Mouse (Mus musculus): ENCODE data around the gene Nsun2. TPM values are rescaled to one million over a fixed set of nuclear protein-coding genes. Genes with fewer than 3 reads are reported as not detected.

The Nsun2 gene
- total and polyA plus RNA-seq, 3 experiments: 29.3 to 47.9 (median 40.4) TPM

DNA sequence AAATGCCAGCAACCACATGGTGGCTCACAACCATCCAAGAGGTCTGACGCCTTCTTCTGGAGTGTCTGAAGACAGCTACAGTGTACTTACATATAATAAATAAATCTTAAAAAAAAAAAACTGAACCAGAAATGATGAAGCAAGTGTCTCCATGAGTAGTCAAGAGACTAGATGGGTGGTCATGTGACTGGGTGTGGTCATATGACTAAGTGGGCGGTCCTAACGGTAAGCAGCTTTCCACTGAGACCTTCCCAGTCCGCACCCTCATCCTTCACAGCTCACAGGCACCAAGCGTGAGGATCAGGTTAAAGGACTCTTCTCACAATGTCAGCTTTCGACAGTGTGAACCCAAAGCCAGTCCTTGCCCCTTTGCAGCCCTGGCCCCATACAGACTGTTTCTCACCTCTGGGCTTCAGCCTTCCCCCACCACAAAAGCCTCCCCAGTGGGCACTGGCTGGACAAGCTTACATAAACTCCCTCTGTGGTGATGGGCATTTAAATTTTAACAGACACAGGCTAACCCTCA, 22.5 kb downstream of the Nsun2 start:
- Histone ChIP-seq H3K27me3 (ENCODE audit: control insufficient read depth, insufficient read depth, low read length) (no peaks in the 10 kb centered on the region), H3K36me3 (ENCODE audit: control insufficient read depth, insufficient read depth, low read length) (no peaks in the 10 kb centered on the region), H3K4me1 (ENCODE audit: control insufficient read depth, insufficient read depth, low read length) (peaks cover 4% of the 10 kb centered on the region; the same call in 1 of the 2 replicates), H3K79me2 (replicated peaks; ENCODE audit: control insufficient read depth, insufficient read depth, low read length) (no peaks in the 10 kb centered on the region), H3K9ac (ENCODE audit: low read depth, low read length) (no peak overlapping the region), H3K4me3 (no peak overlapping the region), H3K27ac (no peak overlapping the region)
- intact Hi-C loops (cut with DNase I): loop anchor here (5.0 kb wide), 1 partner anchor 56 kb away; the partner anchor contains the start of gene Srd5a1
- TF ChIP-seq EP300 (IDR thresholded peaks at IDR 0.05; ENCODE audit: insufficient read depth, low read depth, low read length) (no peak), POLR2A (IDR thresholded peaks at IDR 0.05; ENCODE audit: insufficient read depth, low read depth, low read length) (no peak), CTCF (IDR thresholded peaks at IDR 0.05) (no peak)
- WGBS: 72% methylated on average over 6 of the region's 6 CpGs
- no peak for DNase-seq

DNA sequence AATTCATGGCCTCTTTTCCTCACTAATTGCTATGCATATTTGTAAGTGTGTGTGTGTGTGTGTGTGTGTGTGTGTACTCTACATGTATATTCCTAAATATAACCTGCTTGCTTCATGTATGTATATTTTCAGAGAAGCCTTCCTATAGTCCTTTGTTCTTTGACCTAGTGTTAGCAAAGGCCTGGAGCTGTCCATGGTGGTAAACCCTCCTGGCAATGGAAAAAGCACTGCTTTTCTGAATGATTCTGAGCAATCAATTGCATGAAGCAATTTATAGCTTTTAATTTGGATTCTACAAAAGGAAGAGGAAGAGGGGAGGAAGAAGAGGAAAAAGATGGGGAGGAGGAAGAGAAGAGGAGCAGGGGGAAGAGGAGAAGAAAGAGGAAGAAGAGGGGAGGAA, 23.2 kb downstream of the Nsun2 start:
- no peaks in the 10 kb centered on the region for H3K79me2 ChIP-seq (replicated peaks; ENCODE audit: control insufficient read depth, insufficient read depth, low read length)
- H3K27me3 ChIP-seq (ENCODE audit: control insufficient read depth, insufficient read depth, low read length): no peaks in the 10 kb centered on the region
- TF ChIP-seq EP300 (IDR thresholded peaks at IDR 0.05; ENCODE audit: insufficient read depth, low read depth, low read length): no peak
- H3K9ac ChIP-seq (ENCODE audit: low read depth, low read length): no peak overlapping the region
- H3K27ac ChIP-seq: no peak overlapping the region
- intact Hi-C loops (cut with DNase I): loop anchor here (5.0 kb wide), 1 partner anchor 56 kb away; the partner anchor contains the start of gene Srd5a1
- DNase-seq: no peak
- H3K4me3 ChIP-seq: no peak overlapping the region
- H3K36me3 ChIP-seq (ENCODE audit: control insufficient read depth, insufficient read depth, low read length): no peaks in the 10 kb centered on the region
- peaks cover 4% of the 10 kb centered on the region; the same call in 1 of the 2 replicates for H3K4me1 ChIP-seq (ENCODE audit: control insufficient read depth, insufficient read depth, low read length)

DNA sequence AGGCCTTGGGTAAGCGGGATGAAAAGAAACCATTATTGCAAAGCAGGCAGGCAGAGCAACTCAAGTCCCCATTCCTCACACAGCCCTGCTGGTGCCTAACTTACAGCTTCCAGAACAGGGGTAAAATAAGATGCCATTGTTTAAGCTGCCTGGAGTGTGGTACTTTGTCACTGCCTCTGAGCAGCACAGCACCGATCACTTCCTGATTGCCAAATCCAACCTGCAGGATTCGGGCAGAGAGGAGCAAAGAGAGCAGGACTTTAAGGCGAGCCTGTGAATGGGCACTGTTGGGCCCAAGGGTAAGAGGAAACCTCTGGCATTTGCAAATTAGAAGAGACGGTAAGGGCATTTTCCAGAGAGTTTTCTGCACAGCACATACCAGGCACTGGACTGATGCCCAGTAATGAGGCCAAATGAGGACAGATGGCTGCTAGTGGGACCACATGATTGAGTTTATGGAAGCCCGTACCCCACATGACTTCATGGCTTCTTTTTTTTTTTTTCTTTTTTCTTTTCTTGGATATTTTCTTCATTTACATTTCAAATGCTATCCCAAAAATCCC, 24.6 kb downstream of the Nsun2 start:
- Histone ChIP-seq H3K79me2 (replicated peaks; ENCODE audit: control insufficient read depth, insufficient read depth, low read length) (no peaks in the 10 kb centered on the region), H3K4me1 (ENCODE audit: control insufficient read depth, insufficient read depth, low read length) (peaks cover 9% of the 10 kb centered on the region; the same call in 1 of the 2 replicates), H3K36me3 (ENCODE audit: control insufficient read depth, insufficient read depth, low read length) (no peaks in the 10 kb centered on the region), H3K9ac (ENCODE audit: low read depth, low read length) (no peak overlapping the region), H3K27ac (no peak overlapping the region), H3K27me3 (ENCODE audit: control insufficient read depth, insufficient read depth, low read length) (no peaks in the 10 kb centered on the region; the same call in 1 of the 2 replicates), H3K4me3 (no peak overlapping the region)
- intact Hi-C loops (cut with DNase I): loop anchor here (5.0 kb wide), 1 partner anchor 54 kb away; the partner anchor contains the start of gene Srd5a1
- peak; percentile 38 to 40 for DNase-seq
- TF ChIP-seq EP300 (IDR thresholded peaks at IDR 0.05; ENCODE audit: insufficient read depth, low read depth, low read length) (0 out of 2 replicates have a peak, but pooled peaks have one; percentile 10), POLR2A (IDR thresholded peaks at IDR 0.05; ENCODE audit: insufficient read depth, low read depth, low read length) (no peak)
- WGBS: 54% methylated on average over 6 of the region's 6 CpGs

DNA sequence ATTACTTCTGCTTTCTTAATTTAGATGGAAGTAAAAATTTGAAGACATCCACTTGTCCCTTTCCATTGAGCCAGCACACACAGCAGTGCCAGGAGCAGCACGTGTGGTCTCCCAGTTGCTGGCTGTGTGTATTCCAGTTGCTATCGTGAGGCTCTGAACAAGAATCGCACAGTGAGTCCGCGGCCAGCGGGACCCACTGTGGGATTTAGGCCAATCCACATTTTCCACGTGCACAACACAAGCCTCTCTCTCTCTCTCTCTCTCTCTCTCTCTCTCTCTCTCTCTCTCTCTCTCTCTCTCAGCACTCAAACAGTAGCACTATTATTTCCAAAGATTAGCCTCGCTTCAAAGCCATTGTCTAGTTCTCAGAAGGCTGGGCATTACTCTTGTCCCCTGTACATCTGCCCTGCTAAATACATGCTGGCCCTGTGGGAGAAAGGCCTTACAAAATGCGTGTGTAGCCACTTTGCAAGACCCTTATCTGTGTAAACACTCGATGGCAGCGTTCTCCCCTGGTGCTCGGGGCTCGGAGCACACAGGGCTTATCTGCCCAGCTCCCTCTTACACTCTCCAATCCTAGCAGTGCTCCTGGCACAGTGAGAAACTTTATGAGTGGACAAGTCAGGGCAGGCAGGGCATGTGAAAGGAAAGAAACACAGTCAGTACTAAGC, 25.9 kb downstream of the Nsun2 start:
- Histone ChIP-seq H3K4me1 (ENCODE audit: control insufficient read depth, insufficient read depth, low read length) (peaks cover 9% of the 10 kb centered on the region; the same call in 1 of the 2 replicates), H3K36me3 (ENCODE audit: control insufficient read depth, insufficient read depth, low read length) (no peaks in the 10 kb centered on the region), H3K27me3 (ENCODE audit: control insufficient read depth, insufficient read depth, low read length) (no peaks in the 10 kb centered on the region; the same call in 1 of the 2 replicates), H3K79me2 (replicated peaks; ENCODE audit: control insufficient read depth, insufficient read depth, low read length) (no peaks in the 10 kb centered on the region), H3K4me3 (no peak overlapping the region), H3K9ac (ENCODE audit: low read depth, low read length) (0 out of 2 replicates have a peak overlapping the region, but pooled peaks have one; percentile 5), H3K27ac (peak overlapping the region; percentile 26)
- peak; percentile 27 to 50 for DNase-seq
- WGBS: 36% methylated on average over 13 of the region's 13 CpGs
- TF ChIP-seq POLR2A (IDR thresholded peaks at IDR 0.05; ENCODE audit: insufficient read depth, low read depth, low read length): no peak
- no peak for TF ChIP-seq CTCF (IDR thresholded peaks at IDR 0.05)
- TF ChIP-seq EP300 (IDR thresholded peaks at IDR 0.05; ENCODE audit: insufficient read depth, low read depth, low read length): 0 out of 2 replicates have a peak, but pooled peaks have one; percentile 16
- intact Hi-C loops (cut with DNase I): loop anchor here (5.0 kb wide), 1 partner anchor 53 kb away; the partner anchor contains the start of gene Srd5a1

DNA sequence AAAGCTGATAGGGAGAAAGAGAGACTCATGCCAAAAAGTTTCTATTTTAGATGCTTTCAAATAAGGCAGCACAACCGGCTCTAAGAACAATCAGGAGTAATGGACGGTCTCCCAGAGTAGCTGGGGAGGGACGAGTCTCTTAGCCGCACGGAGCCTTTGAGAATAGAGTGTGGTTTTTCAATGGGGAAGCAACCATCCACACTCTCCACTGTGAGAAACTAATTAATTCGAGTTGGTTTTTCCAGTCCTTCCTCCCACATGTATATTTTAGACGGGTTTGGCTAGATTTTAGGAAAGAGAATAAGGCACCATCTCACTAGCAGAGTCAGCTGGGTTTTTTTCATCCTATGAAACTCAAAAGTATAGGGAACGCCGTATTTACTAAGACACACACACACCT, 28.5 kb downstream of the Nsun2 start:
- WGBS: 67% methylated on average over 9 of the region's 9 CpGs
- Histone ChIP-seq H3K9ac (ENCODE audit: low read depth, low read length) (no peak overlapping the region), H3K27me3 (ENCODE audit: control insufficient read depth, insufficient read depth, low read length) (no peaks in the 10 kb centered on the region; the same call in 1 of the 2 replicates), H3K27ac (no peak overlapping the region), H3K36me3 (ENCODE audit: control insufficient read depth, insufficient read depth, low read length) (no peaks in the 10 kb centered on the region), H3K79me2 (replicated peaks; ENCODE audit: control insufficient read depth, insufficient read depth, low read length) (no peaks in the 10 kb centered on the region), H3K4me3 (no peak overlapping the region), H3K4me1 (ENCODE audit: control insufficient read depth, insufficient read depth, low read length) (peaks cover 9% of the 10 kb centered on the region; the same call in 1 of the 2 replicates)
- TF ChIP-seq POLR2A (IDR thresholded peaks at IDR 0.05; ENCODE audit: insufficient read depth, low read depth, low read length) (no peak), CTCF (IDR thresholded peaks at IDR 0.05) (no peak), EP300 (IDR thresholded peaks at IDR 0.05; ENCODE audit: insufficient read depth, low read depth, low read length) (no peak)
- no peak for DNase-seq
- intact Hi-C loops (cut with DNase I): no loop called here
